Comparison of ENCODE assay signal across 29 mouse cellular contexts in the genomic region with DNA sequence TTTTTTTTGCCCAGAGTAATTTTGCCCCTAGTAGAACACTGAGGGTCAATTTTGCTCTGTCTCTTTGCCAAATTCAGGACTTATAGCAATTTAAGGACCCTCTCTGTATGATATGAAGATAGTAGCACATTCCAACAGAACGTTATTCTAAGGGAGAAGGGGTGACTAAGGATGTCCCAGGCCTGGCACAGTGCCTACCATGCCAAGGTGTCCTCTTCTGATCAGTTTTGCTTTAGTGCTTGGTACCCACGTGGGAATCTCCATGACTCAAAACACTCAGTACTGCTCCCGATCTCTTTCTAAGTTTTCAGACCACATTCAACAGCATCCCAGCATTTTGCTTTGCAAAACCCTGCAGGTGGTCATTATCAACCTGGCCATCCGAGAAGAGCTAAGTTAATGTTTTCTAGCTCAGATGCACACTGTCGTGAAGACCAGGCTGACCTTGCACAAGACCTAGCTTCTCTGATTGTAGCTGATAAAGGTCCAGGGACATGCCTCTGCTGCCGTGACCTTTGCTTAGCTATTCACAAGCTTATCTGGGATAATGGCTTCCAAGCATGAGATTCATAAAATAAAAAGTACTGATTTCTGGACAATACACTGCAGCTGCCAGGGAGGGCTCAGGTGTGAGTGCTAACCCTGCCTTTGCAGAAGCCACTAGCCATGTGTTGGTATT. TPM values are rescaled to one million over a fixed set of nuclear protein-coding genes. Genes with fewer than 3 reads are reported as not detected.
A peak's percentile ranks its signal among the peaks of the same experiment; 100 is the strongest.
DNase-seq lines count a peak whose midpoint lies in the region; ATAC-seq and TF ChIP-seq lines count a peak whose summit lies in the region.
"Had no signal": no experiment of that assay in that cellular context is flagged by ENCODE, and none has a peak within 500 bp of the region (broad histone marks: within the 10 kb centered on the region; RNA-seq: fewer than 3 reads in every experiment).

No protein-coding gene starts in this region.

- H3K27ac ChIP-seq in liver, embryonic 14.5 days = no peak overlapping the region
- H3K27ac ChIP-seq in liver, embryonic 15.5 days (replicated peaks) = peak overlapping the region; percentile 51; the same call in 1 of the 2 replicates
- H3K27ac ChIP-seq: embryonic facial prominence, embryonic 13.5 days; forebrain, embryonic 12.5 days; heart, embryonic 10.5 days; hindbrain, embryonic 12.5 days; hindbrain, postnatal 0 days; macrophage; midbrain, embryonic 13.5 days had no signal

- 0 out of 2 replicates have a peak, but pooled peaks have one; percentile 41 for ATAC-seq in liver, embryonic 14.5 days (ENCODE audit: insufficient read depth)
- ATAC-seq in liver, embryonic 15.5 days (ENCODE audit: insufficient read depth) = peak; percentile 33; the same call in 1 of the 2 replicates
- ATAC-seq: forebrain, postnatal 0 days; hindbrain, postnatal 0 days; lung, postnatal 0 days; midbrain, embryonic 13.5 days had no signal

- no peak for TF ChIP-seq EP300 in liver, embryonic 14.5 days (IDR thresholded peaks at IDR 0.05; ENCODE audit: low read depth)

- no peak overlapping the region for H3K4me2 ChIP-seq in liver, embryonic 14.5 days (ENCODE audit: low read depth)
- H3K4me2 ChIP-seq in liver, embryonic 15.5 days = no peak overlapping the region
- H3K4me2 ChIP-seq: embryonic facial prominence, embryonic 13.5 days; forebrain, embryonic 12.5 days; hindbrain, embryonic 12.5 days; midbrain, embryonic 13.5 days had no signal

- peaks cover 0 to 18% of the 10 kb centered on the region in 2 experiments; a peak in 2 of 4 replicates for H3K4me1 ChIP-seq in liver, embryonic 14.5 days (replicated peaks; ENCODE audit: control insufficient read depth in 2 of 2, insufficient read depth in 2 of 2, low read length in 1 of 2)
- H3K4me1 ChIP-seq in liver, embryonic 15.5 days (replicated peaks) = peaks cover 30% of the 10 kb centered on the region
- H3K4me1 ChIP-seq: forebrain, embryonic 12.5 days; heart, embryonic 10.5 days; hindbrain, embryonic 12.5 days; midbrain, embryonic 13.5 days had no signal

- H3K27me3 ChIP-seq in liver, embryonic 14.5 days (ENCODE audit: control insufficient read depth, insufficient read depth, low read length) = no peaks in the 10 kb centered on the region
- no peaks in the 10 kb centered on the region for H3K27me3 ChIP-seq in liver, embryonic 15.5 days
- H3K27me3 ChIP-seq: embryonic facial prominence, embryonic 13.5 days; forebrain, embryonic 12.5 days; hindbrain, embryonic 12.5 days; midbrain, embryonic 13.5 days had no signal

- DNase-seq in adrenal gland, adult 2 months = peak; percentile 24
- no peak for DNase-seq in adrenal gland, postnatal 36 days
- no peak for DNase-seq in liver, embryonic 14.5 days (ENCODE audit: low read depth in 3 of 3, low spot score in 3 of 3)
- no peak for DNase-seq in liver
- DNase-seq in right cerebral cortex, postnatal 10 days (ENCODE audit: low spot score in 2 of 2) = no peak
- DNase-seq in lung, postnatal 10 days = no peak
- DNase-seq: cerebellum, adult 11 months; cerebellum, adult 9-10 months; embryo, embryonic 11 days; forebrain, postnatal 0 days; heart, postnatal 36 days; kidney, adult 11 months; kidney, postnatal 14 days; layer of hippocampus, adult 9-11 months; lung, adult 18-20 months; spleen, adult 18-20 months; thymus, postnatal 14 days had no signal

- H3K9me3 ChIP-seq in liver, embryonic 14.5 days (ENCODE audit: control insufficient read depth, low read length) = no peaks in the 10 kb centered on the region
- no peaks in the 10 kb centered on the region for H3K9me3 ChIP-seq in liver, embryonic 15.5 days (replicated peaks)
- H3K9me3 ChIP-seq: embryonic facial prominence, embryonic 13.5 days; forebrain, embryonic 12.5 days; G1E; heart, embryonic 10.5 days; hindbrain, embryonic 12.5 days; midbrain, embryonic 13.5 days had no signal

- H3K36me3 ChIP-seq in liver, embryonic 14.5 days (replicated peaks; ENCODE audit: control insufficient read depth, insufficient read depth, low read depth) = no peaks in the 10 kb centered on the region
- H3K36me3 ChIP-seq in liver, embryonic 15.5 days (replicated peaks) = no peaks in the 10 kb centered on the region
- H3K36me3 ChIP-seq: embryonic facial prominence, embryonic 13.5 days; forebrain, embryonic 12.5 days; G1E; heart, embryonic 10.5 days; hindbrain, embryonic 12.5 days; midbrain, embryonic 13.5 days had no signal

- H3K4me3 ChIP-seq in liver, embryonic 14.5 days (ENCODE audit: insufficient read depth in 1 of 2, low read depth in 2 of 2, low read length in 2 of 2) = no peak overlapping the region
- no peak overlapping the region for H3K4me3 ChIP-seq in liver, embryonic 15.5 days (replicated peaks)
- H3K4me3 ChIP-seq: embryonic facial prominence, embryonic 13.5 days; erythroblast, embryonic 14.5 days; forebrain, embryonic 12.5 days; heart, embryonic 10.5 days; hindbrain, embryonic 12.5 days; midbrain, embryonic 13.5 days had no signal

- WGBS in liver, embryonic 14.5 days (ENCODE audit: insufficient replicate concordance) = 52% methylated on average over 6 of the region's 6 CpGs
- WGBS in liver, embryonic 15.5 days (ENCODE audit: insufficient replicate concordance) = 52% methylated on average over 6 of the region's 6 CpGs

- TF ChIP-seq CTCF in liver, embryonic 14.5 days (IDR thresholded peaks at IDR 0.05; ENCODE audit: low read depth) = no peak

- H3K9ac ChIP-seq in liver, embryonic 14.5 days (replicated peaks) = no peak overlapping the region
- H3K9ac ChIP-seq in liver, embryonic 15.5 days = no peak overlapping the region
- H3K9ac ChIP-seq: embryonic facial prominence, embryonic 13.5 days; forebrain, embryonic 12.5 days; forebrain, postnatal 0 days; hindbrain, embryonic 12.5 days; midbrain, embryonic 13.5 days had no signal

RNA-seq across cellular contexts. Expression of gene Aqp9, which starts 31.1 kb away (rescaled TPM):
- total RNA-seq in adrenal gland, adult 2 months (2021) = 1 to 10 TPM in 1 of 2 experiments, under 1 TPM in 1; 0.28 to 1.1 TPM
- polyA plus RNA-seq in adrenal gland, adult 2 months (2012; rRNA removed) = 0.27 and 0.51 TPM in 2 replicates
- total RNA-seq in adrenal gland, postnatal 36 days (2021) = under 1 TPM; 0.26 to 0.49 TPM
- 3.5 and 4.1 TPM in 2 replicates for polyA plus RNA-seq in liver, embryonic 14.5 days (2012; rRNA removed)
- polyA plus RNA-seq in liver, embryonic 14.5 days (2014; fragmentation: Nextera tagmentation; extraction: Ambion mirVana) = 8.6 and 9.0 TPM in 2 replicates
- 7.7 and 8.2 TPM in 2 replicates for polyA plus RNA-seq in liver, embryonic 15.5 days (2015; fragmentation: Nextera tagmentation; extraction: Ambion mirVana)
- polyA plus RNA-seq: hindbrain, embryonic 12.5 days; limb, embryonic 11.5 days had no signal
